Mouse (Mus musculus) liver, embryonic 11.5 days (tissue): ENCODE data around the gene Mn1. TPM values are rescaled to one million over a fixed set of nuclear protein-coding genes. Genes with fewer than 3 reads are reported as not detected.

Source experiments
- ATAC-seq: fragments of 200-750 bp; cut with Nextera tagmentation; replicated peaks from 2 replicates; pipeline ENCODE4 v1.8.0; 2017; ENCODE audit warnings: moderate number of reproducible peaks, mild to moderate bottlenecking, moderate TSS enrichment, moderate library complexity; ENCODE audit not compliant: low FRiP score
- DNase-seq: peaks from one replicate; pipeline ENCODE4 v3.0.0-alpha.2; 2017; ENCODE audit warnings: low spot score
- H3K27ac ChIP-seq: fragments of 300-500 bp; sonication (generic); 2 replicates; pipeline ENCODE4 v1.5.1; 2014; ENCODE audit warnings: mild to moderate bottlenecking, low read depth, low read length, control low read depth
- H3K27me3 ChIP-seq: fragments of 300-500 bp; sonication (generic); replicated peaks from 2 replicates; pipeline ENCODE4 v1.6.1; 2014; ENCODE audit warnings: low read length, mixed read lengths; ENCODE audit not compliant: control insufficient read depth, insufficient read depth
- H3K36me3 ChIP-seq: fragments of 300-500 bp; sonication (generic); 2 replicates; pipeline ENCODE4 v1.6.1; 2014; ENCODE audit warnings: mild to moderate bottlenecking, low read length, moderate library complexity, mixed read lengths; ENCODE audit not compliant: control insufficient read depth, insufficient read depth
- H3K4me1 ChIP-seq: fragments of 300-500 bp; sonication (generic); replicated peaks from 2 replicates; pipeline ENCODE4 v1.6.1; 2014; ENCODE audit warnings: low read length, mixed read lengths; ENCODE audit not compliant: control insufficient read depth, insufficient read depth
- H3K4me2 ChIP-seq: fragments of 300-500 bp; sonication (generic); 2 replicates; pipeline ENCODE4 v1.6.1; 2014; ENCODE audit warnings: mild to moderate bottlenecking, control low read depth, moderate library complexity
- H3K4me3 ChIP-seq: fragments of 300-500 bp; sonication (generic); 2 replicates; pipeline ENCODE4 v1.5.1; 2014; ENCODE audit warnings: low read depth, low read length, control low read depth
- H3K9ac ChIP-seq: fragments of 300-500 bp; sonication (generic); 2 replicates; pipeline ENCODE4 v1.6.1; 2014; ENCODE audit warnings: low read depth, low read length, control low read depth
- H3K9me3 ChIP-seq: fragments of 300-500 bp; sonication (generic); 2 replicates; pipeline ENCODE4 v1.6.1; 2016; ENCODE audit warnings: low read length, inconsistent platforms, mixed read lengths; ENCODE audit not compliant: control insufficient read depth
- WGBS: fragments of 180-500 bp; shearing (Covaris S2); extraction: QIAGEN DNeasy Blood & Tissue Kit; methylation state at CpG from one replicate; pipeline ENCODE4 v1.1.7; 2014; 5-methylcytosine and 5-hydroxymethylcytosine counted together
- polyA plus RNA-seq: library from polyadenylated mRNA; unstranded; fragments of >200 nt; fragmentation: Nextera tagmentation; extraction: Ambion mirVana; gene quantifications from 2 replicates; pipeline ENCODE4 v1.2.1, GENCODE M21; 2014

Mn1 gene
- polyA plus RNA-seq, 1 experiment from 2014 or later, result 5.3 TPM

- no peaks in the 10 kb centered on the region; the same call in 1 of the 2 replicates for H3K27me3 ChIP-seq
- H3K4me2 ChIP-seq, result no peak overlapping the region
- peaks cover 11% of the 10 kb centered on the region for H3K36me3 ChIP-seq
- DNase-seq (no peak), ATAC-seq (no peak)
- no peak overlapping the region for H3K4me3 ChIP-seq
- no peak overlapping the region for H3K27ac ChIP-seq
- WGBS, result 82% methylated on average over 6 of the region's 6 CpGs
- peaks cover 9% of the 10 kb centered on the region for H3K4me1 ChIP-seq
- no peak overlapping the region for H3K9ac ChIP-seq
- H3K9me3 ChIP-seq, result no peaks in the 10 kb centered on the region
Measured at GRCm38 (mm10) chr5:111391485-111391884, 25.7 kb upstream of the Mn1 start.

- H3K4me1 ChIP-seq, result peaks cover 11% of the 10 kb centered on the region
Measured at GRCm38 (mm10) chr5:111393346-111394197, 23.6 kb upstream of the Mn1 start.

GRCm38 (mm10) chr5:111394198-111395053 lies 22.7 kb upstream of the Mn1 start:
- Histone ChIP-seq H3K36me3 (no peaks in the 10 kb centered on the region; the same call in 1 of the 2 replicates), H3K9me3 (no peaks in the 10 kb centered on the region), H3K4me2 (peak overlapping the region; percentile 40), H3K4me1 (peaks cover 11% of the 10 kb centered on the region), H3K27me3 (peaks cover 3% of the 10 kb centered on the region), H3K27ac (no peak overlapping the region), H3K4me3 (no peak overlapping the region), H3K9ac (no peak overlapping the region)
- no peak for DNase-seq
- no peak for ATAC-seq
- 42% methylated on average over 15 of the region's 15 CpGs for WGBS

More at GRCm38 (mm10) chr5:111393346-111394197, 23.6 kb upstream of the Mn1 start:
- Histone ChIP-seq H3K27ac (peak overlapping the region; percentile 19; the same call in 1 of the 2 replicates), H3K9me3 (no peaks in the 10 kb centered on the region), H3K4me2 (peak overlapping the region; percentile 40), H3K9ac (no peak overlapping the region), H3K27me3 (peaks cover 3% of the 10 kb centered on the region), H3K36me3 (peaks cover 2% of the 10 kb centered on the region; the same call in 1 of the 2 replicates), H3K4me3 (no peak overlapping the region)
- ATAC-seq (peak; percentile 42; the same call in 1 of the 2 replicates), DNase-seq (peak; percentile 64)
- 41% methylated on average over 17 of the region's 17 CpGs for WGBS

GRCm38 (mm10) chr5:111395771-111396170 lies 21.4 kb upstream of the Mn1 start:
- Histone ChIP-seq H3K4me3 (no peak overlapping the region), H3K9ac (no peak overlapping the region), H3K4me2 (no peak overlapping the region), H3K27ac (no peak overlapping the region), H3K36me3 (no peaks in the 10 kb centered on the region), H3K9me3 (no peaks in the 10 kb centered on the region), H3K27me3 (peaks cover 8% of the 10 kb centered on the region), H3K4me1 (peaks cover 11% of the 10 kb centered on the region)
- ATAC-seq (no peak), DNase-seq (no peak)
- WGBS, result 68% methylated on average over 10 of the region's 10 CpGs

- Histone ChIP-seq H3K4me2 (no peak overlapping the region), H3K4me3 (no peak overlapping the region), H3K36me3 (no peaks in the 10 kb centered on the region), H3K4me1 (peaks cover 11% of the 10 kb centered on the region), H3K27ac (no peak overlapping the region), H3K9me3 (no peaks in the 10 kb centered on the region), H3K27me3 (peaks cover 10% of the 10 kb centered on the region), H3K9ac (no peak overlapping the region)
- DNase-seq, result no peak
- no peak for ATAC-seq
- 68% methylated on average over 4 of the region's 4 CpGs for WGBS
Measured at GRCm38 (mm10) chr5:111396199-111396598, 21.0 kb upstream of the Mn1 start.

- Histone ChIP-seq H3K4me1 (peaks cover 8% of the 10 kb centered on the region), H3K36me3 (no peaks in the 10 kb centered on the region), H3K27ac (no peak overlapping the region), H3K9me3 (no peaks in the 10 kb centered on the region), H3K27me3 (peaks cover 10% of the 10 kb centered on the region), H3K9ac (no peak overlapping the region), H3K4me2 (no peak overlapping the region), H3K4me3 (no peak overlapping the region)
- WGBS, result 55% methylated on average over 4 of the region's 4 CpGs
- DNase-seq (no peak), ATAC-seq (no peak)
Measured at GRCm38 (mm10) chr5:111398471-111398870, 18.7 kb upstream of the Mn1 start.

DNA sequence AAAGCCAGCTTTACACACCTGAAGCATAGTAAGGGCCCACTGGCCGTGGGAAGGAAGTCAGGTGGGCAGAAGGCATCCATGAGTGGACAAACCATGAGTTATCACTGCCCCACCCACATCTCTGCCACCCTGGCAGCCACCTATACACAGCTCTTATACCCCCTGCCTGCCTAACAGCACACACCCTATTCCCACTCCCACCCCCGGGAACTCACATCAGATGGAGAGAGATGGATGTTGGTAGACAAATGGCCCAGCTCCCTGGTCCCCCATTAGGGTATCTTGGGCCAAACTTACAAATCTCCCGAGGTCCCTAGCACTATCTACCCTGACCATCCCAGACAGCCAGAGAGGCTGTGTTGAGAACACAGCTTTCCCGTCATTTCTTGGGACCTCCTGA lies 17.9 kb upstream of the Mn1 start:
- no peak for DNase-seq
- H3K27me3 ChIP-seq, result peaks cover 10% of the 10 kb centered on the region
- WGBS, result 64% methylated on average over 4 of the region's 4 CpGs
- H3K27ac ChIP-seq, result no peak overlapping the region
- no peaks in the 10 kb centered on the region for H3K36me3 ChIP-seq
- H3K9me3 ChIP-seq, result no peaks in the 10 kb centered on the region
- no peak overlapping the region for H3K4me2 ChIP-seq
- ATAC-seq, result no peak
- no peak overlapping the region for H3K9ac ChIP-seq
- no peak overlapping the region for H3K4me3 ChIP-seq
- peaks cover 6% of the 10 kb centered on the region for H3K4me1 ChIP-seq

GRCm38 (mm10) chr5:111401879-111402650 lies 15.1 kb upstream of the Mn1 start:
- no peak for DNase-seq
- 84% methylated on average over 19 of the region's 19 CpGs for WGBS
- ATAC-seq, result no peak
- no peak overlapping the region for H3K4me2 ChIP-seq
- H3K36me3 ChIP-seq, result no peaks in the 10 kb centered on the region
- no peak overlapping the region for H3K27ac ChIP-seq
- no peak overlapping the region for H3K9ac ChIP-seq
- no peaks in the 10 kb centered on the region for H3K9me3 ChIP-seq
- peaks cover 10% of the 10 kb centered on the region for H3K27me3 ChIP-seq
- peaks cover 2% of the 10 kb centered on the region; the same call in 1 of the 2 replicates for H3K4me1 ChIP-seq
- H3K4me3 ChIP-seq, result no peak overlapping the region
